Mouse (Mus musculus): ENCODE measurements around the gene Rps2. TPM values are rescaled to one million over a fixed set of nuclear protein-coding genes. Genes with fewer than 3 reads are reported as not detected.

Rps2 gene
- polyA plus RNA-seq, 2 experiments = 1,722 to 2,709 TPM

DNA sequence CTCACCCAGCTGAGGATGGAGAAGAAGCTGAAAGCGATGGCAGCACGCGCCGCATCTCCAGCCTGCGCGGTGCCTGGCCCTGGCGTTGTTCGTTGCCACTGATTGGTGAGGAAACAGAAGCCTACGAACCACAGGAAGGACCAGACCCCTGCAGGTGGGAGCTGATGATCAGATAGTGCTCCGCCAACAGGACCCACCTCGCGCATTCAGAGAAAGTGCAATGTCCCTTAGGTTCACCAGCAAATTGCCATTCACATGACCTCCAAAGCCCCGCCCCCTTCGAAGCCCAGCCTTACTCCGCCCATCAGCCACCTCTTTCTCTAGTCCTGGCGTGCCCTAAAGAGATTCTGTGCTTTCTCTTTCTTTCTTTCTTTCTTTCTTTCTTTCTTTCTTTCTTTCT is 31.4 kb upstream of the Rps2 start:
- Histone ChIP-seq H3K27ac (replicated peaks; ENCODE audit: low read depth, low read length) (no peak overlapping the region), H3K36me3 (ENCODE audit: control insufficient read depth, insufficient read depth, low read length) (peaks cover 8% of the 10 kb centered on the region), H3K9me3 (ENCODE audit: control insufficient read depth, low read length) (no peaks in the 10 kb centered on the region), H3K4me1 (ENCODE audit: control insufficient read depth, insufficient read depth, low read length) (peaks cover 8% of the 10 kb centered on the region), H3K4me3 (replicated peaks; ENCODE audit: low read length) (no peak overlapping the region), H3K9ac (ENCODE audit: low read depth, low read length, severe bottlenecking) (no peak overlapping the region), H3K27me3 (ENCODE audit: control insufficient read depth, insufficient read depth, low read length) (peaks cover 38% of the 10 kb centered on the region), H3K4me2 (replicated peaks; ENCODE audit: low read depth, low read length, severe bottlenecking) (0 out of 2 replicates have a peak overlapping the region, but pooled peaks have one; percentile 2)
- WGBS = 33% methylated on average over 16 of the region's 16 CpGs
- ATAC-seq (ENCODE audit: low FRiP score, low read depth) = no peak
- TF ChIP-seq POLR2A (IDR thresholded peaks at IDR 0.05; ENCODE audit: borderline replicate concordance, extremely low read depth, insufficient read depth, insufficient read length) = no peak
- no peak for DNase-seq (ENCODE audit: low spot score)

DNA sequence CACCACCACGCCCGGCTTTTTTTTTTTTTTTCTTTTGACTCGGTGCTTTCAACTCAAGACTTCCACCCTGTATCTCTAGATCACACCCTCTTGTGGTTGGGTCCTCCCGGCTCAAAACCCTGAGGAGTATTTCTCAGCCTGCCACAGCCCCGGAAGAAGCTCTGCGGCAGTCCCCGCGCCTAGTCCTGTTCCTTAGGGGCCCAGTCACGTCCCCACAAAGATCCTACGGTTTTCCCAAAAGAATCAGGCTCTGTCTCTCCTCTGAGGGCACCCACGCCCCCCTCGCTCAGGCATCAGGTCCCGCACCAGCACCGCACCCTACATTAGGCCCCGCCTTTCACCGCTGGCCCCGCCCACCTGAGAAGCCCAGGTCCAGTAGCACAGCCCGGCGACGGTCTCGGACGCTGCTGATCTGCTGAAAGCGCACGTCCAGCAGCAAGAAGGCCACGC is 30.7 kb upstream of the Rps2 start:
- TF ChIP-seq POLR2A (IDR thresholded peaks at IDR 0.05; ENCODE audit: borderline replicate concordance, extremely low read depth, insufficient read depth, insufficient read length) = no peak
- 3% methylated on average over 25 of the region's 25 CpGs for WGBS
- Histone ChIP-seq H3K9ac (ENCODE audit: low read depth, low read length, severe bottlenecking) (peak overlapping the region; percentile 47), H3K4me2 (replicated peaks; ENCODE audit: low read depth, low read length, severe bottlenecking) (peak overlapping the region; percentile 45), H3K27me3 (ENCODE audit: control insufficient read depth, insufficient read depth, low read length) (peaks cover 38% of the 10 kb centered on the region), H3K9me3 (ENCODE audit: control insufficient read depth, low read length) (no peaks in the 10 kb centered on the region), H3K27ac (replicated peaks; ENCODE audit: low read depth, low read length) (no peak overlapping the region), H3K4me1 (ENCODE audit: control insufficient read depth, insufficient read depth, low read length) (peaks cover 8% of the 10 kb centered on the region), H3K36me3 (ENCODE audit: control insufficient read depth, insufficient read depth, low read length) (peaks cover 5% of the 10 kb centered on the region), H3K4me3 (replicated peaks; ENCODE audit: low read length) (peak overlapping the region; percentile 25)
- no peak for ATAC-seq (ENCODE audit: low FRiP score, low read depth)
- DNase-seq (ENCODE audit: low spot score) = no peak

- no peak for TF ChIP-seq POLR2A (IDR thresholded peaks at IDR 0.05; ENCODE audit: borderline replicate concordance, extremely low read depth, insufficient read depth, insufficient read length)
- peaks cover 38% of the 10 kb centered on the region for H3K27me3 ChIP-seq (ENCODE audit: control insufficient read depth, insufficient read depth, low read length)
- H3K4me3 ChIP-seq (replicated peaks; ENCODE audit: low read length) = peak overlapping the region; percentile 25
- peak overlapping the region; percentile 45 for H3K4me2 ChIP-seq (replicated peaks; ENCODE audit: low read depth, low read length, severe bottlenecking)
- no peak for ATAC-seq (ENCODE audit: low FRiP score, low read depth)
- peaks cover 6% of the 10 kb centered on the region; the same call in 1 of the 2 replicates for H3K36me3 ChIP-seq (ENCODE audit: control insufficient read depth, insufficient read depth, low read length)
- H3K9me3 ChIP-seq (ENCODE audit: control insufficient read depth, low read length) = no peaks in the 10 kb centered on the region
- WGBS = 18% methylated on average over 23 of the region's 23 CpGs
- no peak overlapping the region for H3K27ac ChIP-seq (replicated peaks; ENCODE audit: low read depth, low read length)
- DNase-seq (ENCODE audit: low spot score) = no peak
- H3K9ac ChIP-seq (ENCODE audit: low read depth, low read length, severe bottlenecking) = peak overlapping the region; percentile 47
- peaks cover 8% of the 10 kb centered on the region for H3K4me1 ChIP-seq (ENCODE audit: control insufficient read depth, insufficient read depth, low read length)
Measured at GRCm38 (mm10) chr17:24687599-24687998, 30.3 kb upstream of the Rps2 start.

- H3K27me3 ChIP-seq (ENCODE audit: control insufficient read depth, insufficient read depth, low read length) = peaks cover 38% of the 10 kb centered on the region
- WGBS = under 1% methylated on average over 48 of the region's 55 CpGs
- peaks cover 8% of the 10 kb centered on the region for H3K4me1 ChIP-seq (ENCODE audit: control insufficient read depth, insufficient read depth, low read length)
- H3K27ac ChIP-seq (replicated peaks; ENCODE audit: low read depth, low read length) = no peak within 1 kb of the TSS
- ATAC-seq (ENCODE audit: low FRiP score, low read depth) (peak; percentile 27; the same call in 1 of the 2 replicates), DNase-seq (ENCODE audit: low spot score) (no peak)
- H3K4me3 ChIP-seq (replicated peaks; ENCODE audit: low read length) = peak within 1 kb of the TSS; percentile 65
- H3K36me3 ChIP-seq (ENCODE audit: control insufficient read depth, insufficient read depth, low read length) = peaks cover 15% of the 10 kb centered on the region
- peak within 1 kb of the TSS; percentile 59 for H3K9ac ChIP-seq (ENCODE audit: low read depth, low read length, severe bottlenecking)
- no peak for TF ChIP-seq POLR2A (IDR thresholded peaks at IDR 0.05; ENCODE audit: borderline replicate concordance, extremely low read depth, insufficient read depth, insufficient read length)
- H3K9me3 ChIP-seq (ENCODE audit: control insufficient read depth, low read length) = no peaks in the 10 kb centered on the region
- peak within 1 kb of the TSS; percentile 93 for H3K4me2 ChIP-seq (replicated peaks; ENCODE audit: low read depth, low read length, severe bottlenecking)
Measured at GRCm38 (mm10) chr17:24689251-24690081, 28.4 kb upstream of the Rps2 start, which contains the start of gene Syngr3. TSS of gene Syngr3 (minus strand) at chr17:24689955.

DNA sequence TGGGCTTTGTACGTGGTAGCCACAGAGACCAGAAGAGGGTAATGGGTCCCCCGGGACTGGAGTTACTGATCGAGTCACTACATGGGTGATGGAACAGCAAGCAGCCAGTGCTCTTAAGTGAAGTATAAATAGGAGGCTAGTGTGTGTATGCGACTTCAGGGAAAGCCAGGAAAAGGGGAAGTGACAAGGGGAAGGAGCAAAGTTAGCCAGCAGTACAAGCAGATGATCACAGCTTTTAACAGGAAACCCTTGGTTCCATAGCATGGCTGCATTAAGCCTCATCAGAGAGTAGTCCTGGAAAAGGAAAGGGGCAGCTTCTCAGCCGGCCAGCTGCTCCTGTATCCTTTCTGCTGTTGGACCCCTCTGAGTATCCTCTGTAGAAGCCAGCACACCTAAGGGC is 25.5 kb upstream of the Rps2 start:
- no peak for DNase-seq (ENCODE audit: low spot score)
- no peak for ATAC-seq (ENCODE audit: low FRiP score, low read depth)
- TF ChIP-seq POLR2A (IDR thresholded peaks at IDR 0.05; ENCODE audit: borderline replicate concordance, extremely low read depth, insufficient read depth, insufficient read length) = no peak
- Histone ChIP-seq H3K27ac (replicated peaks; ENCODE audit: low read depth, low read length) (no peak overlapping the region), H3K4me3 (replicated peaks; ENCODE audit: low read length) (no peak overlapping the region), H3K4me2 (replicated peaks; ENCODE audit: low read depth, low read length, severe bottlenecking) (no peak overlapping the region), H3K9me3 (ENCODE audit: control insufficient read depth, low read length) (no peaks in the 10 kb centered on the region), H3K27me3 (ENCODE audit: control insufficient read depth, insufficient read depth, low read length) (peaks cover 35% of the 10 kb centered on the region), H3K9ac (ENCODE audit: low read depth, low read length, severe bottlenecking) (no peak overlapping the region), H3K36me3 (ENCODE audit: control insufficient read depth, insufficient read depth, low read length) (peaks cover 15% of the 10 kb centered on the region), H3K4me1 (ENCODE audit: control insufficient read depth, insufficient read depth, low read length) (peaks cover 13% of the 10 kb centered on the region)
- 88% methylated on average over 5 of the region's 5 CpGs for WGBS

Data from limb, embryonic 14.5 days (tissue).